Mouse (Mus musculus): ENCODE measurements at regions not wholly inside any gene's neighbourhood (a gene's known extent, or its start where the extent isn't known, plus 50 kb on each side); places are given as distances from the start of the nearest gene placed in this dataset.
"Not testable (repeated sequence)": the region's sequence is repeated elsewhere in the genome, so short reads cannot be mapped to it uniquely, and the experiment has no call there.

DNA sequence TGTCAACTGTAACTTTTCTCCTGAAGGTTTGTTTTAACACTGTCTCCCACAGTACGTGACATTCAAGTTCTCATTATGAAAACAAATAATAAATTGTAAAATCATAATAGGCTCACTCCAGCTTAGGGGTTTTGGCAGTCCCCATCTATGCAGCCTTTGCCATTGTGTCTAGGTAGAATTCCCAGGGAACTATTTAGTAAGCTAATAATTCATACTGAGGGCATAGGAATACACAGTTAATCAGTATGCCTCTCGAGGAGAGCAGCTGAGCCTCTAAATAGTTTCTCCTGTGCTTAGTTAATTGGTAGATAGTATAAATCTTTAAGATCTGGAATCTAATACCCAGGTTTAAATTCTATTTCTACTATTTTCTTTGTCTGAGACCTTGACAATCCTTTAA lies 191.7 kb downstream of the Tprg start:
- DNase-seq (ENCODE audit: low spot score) = no peak

DNA sequence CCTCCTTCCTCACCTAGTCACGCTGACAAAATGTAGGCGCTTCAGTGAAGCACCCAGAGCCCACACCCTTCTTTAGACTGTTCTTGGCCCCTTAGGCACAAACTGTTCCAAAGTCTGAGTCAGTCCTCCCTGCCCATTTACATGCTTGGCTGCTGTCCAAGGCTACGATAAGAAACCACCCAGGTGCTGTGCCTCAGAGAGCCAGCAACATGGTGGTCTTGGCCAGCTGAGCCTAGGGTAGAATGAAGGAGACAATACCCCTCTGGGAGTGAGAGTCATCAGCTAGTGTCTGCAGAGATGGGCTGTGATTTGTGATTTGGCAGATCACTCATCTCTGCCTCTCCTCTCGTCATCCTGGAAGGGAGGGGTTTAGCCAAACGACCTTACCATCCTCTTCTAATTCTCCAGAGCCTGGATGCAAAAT lies 197.2 kb downstream of the Tprg start:
- no peak for DNase-seq (ENCODE audit: low spot score)

DNA sequence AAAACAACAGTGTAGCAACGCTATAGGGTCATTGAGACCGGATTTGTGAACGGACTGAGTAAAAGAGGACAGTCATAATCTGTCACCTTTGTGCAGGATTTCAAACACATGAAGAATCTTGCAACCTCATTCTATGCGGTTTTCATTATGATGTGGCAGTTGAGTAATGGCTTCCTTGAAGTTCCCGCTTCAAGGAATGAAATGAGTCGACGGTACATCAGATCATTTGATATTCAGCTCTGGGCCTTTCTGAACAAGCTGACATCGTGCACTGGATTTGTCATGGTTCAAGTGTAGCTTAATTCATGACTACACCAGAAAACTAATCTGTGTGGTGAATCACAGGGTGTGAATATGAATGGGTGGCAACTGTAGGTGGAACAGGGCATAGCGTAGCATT lies 198.4 kb downstream of the Tprg start:
- no peak for DNase-seq (ENCODE audit: low spot score)

DNA sequence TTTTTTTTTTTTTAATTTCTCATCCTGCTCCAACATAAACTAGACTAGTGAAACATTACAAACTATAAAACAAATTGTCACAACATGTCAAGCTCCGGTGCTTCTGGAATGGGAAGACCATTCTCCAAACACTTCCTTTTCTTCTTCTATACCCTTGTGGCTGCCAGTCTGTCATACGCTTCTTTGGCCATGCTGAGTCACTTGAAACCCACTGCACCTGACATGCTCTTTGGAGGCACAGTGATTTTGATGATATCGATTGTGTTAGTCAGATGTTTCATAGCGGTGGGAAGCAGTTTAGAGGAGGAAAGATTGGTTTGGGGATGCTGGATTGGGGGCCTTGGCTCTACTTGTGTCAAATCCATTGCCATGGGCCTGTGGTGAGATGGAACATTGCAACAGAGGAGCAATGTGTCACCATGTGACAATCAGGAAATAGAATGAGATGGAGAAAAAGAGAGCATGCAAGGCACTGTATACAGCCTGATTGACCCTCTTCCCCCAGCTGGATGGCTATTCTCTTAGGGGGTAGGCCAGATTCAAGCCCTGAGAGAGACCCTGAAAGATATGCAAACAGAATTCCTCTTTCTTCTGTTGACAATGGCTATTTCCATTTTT lies 197.0 kb upstream of the Trp63 start:
- no peak for DNase-seq (ENCODE audit: low spot score)

DNA sequence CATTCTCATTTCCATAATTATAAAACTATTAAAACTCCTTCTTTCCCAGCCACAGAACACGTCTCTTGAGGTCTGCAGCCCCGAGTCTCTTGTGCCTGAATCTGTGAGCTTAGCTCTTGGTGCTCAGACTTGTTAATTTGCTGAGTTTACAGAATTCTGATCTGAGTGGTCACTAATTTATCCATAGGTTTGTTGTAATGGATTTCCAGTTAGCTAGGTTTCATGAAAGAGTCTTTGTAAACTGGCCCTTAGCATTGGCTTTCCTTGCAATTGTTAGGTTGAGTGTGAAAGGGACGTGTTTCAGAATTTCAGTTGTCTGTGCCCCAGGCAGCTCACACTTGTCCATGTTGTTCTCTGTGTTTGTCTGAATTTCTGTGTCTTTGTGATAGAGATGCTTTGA lies 192.7 kb upstream of the Trp63 start:
- DNase-seq (ENCODE audit: low spot score) = no peak

DNA sequence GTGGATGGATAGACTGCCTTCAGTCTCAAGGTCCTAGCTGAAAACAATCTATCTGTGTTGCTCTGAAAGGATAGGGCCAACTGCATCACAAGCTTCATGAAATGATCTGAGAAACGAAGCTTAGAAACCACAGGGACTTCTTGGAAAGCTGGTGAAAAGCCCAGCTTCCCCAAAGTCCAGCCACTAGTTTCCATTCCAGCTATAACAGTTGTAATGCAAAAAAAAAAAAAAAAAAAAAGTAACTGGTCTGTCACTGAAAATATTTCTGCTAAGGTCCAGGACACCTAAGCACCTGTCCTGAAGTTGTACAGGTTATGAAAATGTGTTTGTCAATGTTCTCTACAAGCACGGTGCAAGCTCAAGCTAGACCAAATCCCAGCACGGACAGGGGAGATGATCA lies 189.4 kb upstream of the Trp63 start:
- DNase-seq (ENCODE audit: low spot score) = no peak

DNA sequence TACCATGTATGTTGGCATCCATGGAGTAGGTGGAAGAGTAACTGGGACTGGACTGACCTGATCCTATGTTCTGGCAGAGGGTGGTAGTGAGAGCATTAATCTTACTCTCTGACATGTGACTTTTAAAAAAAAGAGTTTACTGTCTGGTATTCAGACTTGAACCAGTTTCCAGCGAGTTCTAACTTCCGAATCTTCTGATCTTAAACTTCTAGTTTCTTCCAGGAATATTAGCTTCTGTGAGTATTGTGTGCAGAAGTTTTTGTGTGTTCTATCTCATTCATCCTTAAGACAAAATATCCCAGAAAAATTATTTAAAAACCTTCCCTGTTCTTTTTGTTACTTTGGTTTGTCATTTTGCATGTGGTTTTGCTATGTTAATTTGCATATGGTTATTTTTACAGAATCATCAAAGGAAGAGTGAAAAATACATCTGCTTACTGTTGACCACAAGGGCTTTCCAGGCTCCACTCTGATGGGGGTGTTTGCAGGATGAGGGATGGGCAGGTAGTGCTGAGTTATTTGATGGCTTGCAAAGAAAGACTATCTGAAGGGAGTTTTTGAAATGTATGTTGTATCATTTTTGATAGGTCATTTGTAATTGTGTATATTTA lies 187.9 kb upstream of the Trp63 start:
- DNase-seq (ENCODE audit: low spot score) = no peak

DNA sequence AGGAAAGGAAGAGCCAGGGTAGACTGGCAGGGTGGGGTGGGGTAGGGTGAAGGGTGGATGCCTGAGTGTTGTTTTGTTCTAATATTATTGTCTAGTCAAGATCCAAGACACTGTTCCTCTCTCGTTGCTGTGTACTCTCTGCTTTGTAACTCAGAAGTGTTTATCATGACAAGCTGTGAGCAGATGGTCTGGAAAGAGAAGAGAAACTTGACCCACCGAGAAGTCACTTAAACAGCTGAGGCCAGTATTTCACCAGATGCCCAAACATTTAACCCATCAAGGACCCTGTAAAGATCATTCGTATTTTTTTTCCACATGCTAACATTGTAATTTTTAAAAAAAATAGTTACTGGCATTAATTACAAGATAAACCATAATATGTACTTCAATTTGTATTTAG lies 178.7 kb upstream of the Trp63 start:
- DNase-seq (ENCODE audit: low spot score) = no peak

DNA sequence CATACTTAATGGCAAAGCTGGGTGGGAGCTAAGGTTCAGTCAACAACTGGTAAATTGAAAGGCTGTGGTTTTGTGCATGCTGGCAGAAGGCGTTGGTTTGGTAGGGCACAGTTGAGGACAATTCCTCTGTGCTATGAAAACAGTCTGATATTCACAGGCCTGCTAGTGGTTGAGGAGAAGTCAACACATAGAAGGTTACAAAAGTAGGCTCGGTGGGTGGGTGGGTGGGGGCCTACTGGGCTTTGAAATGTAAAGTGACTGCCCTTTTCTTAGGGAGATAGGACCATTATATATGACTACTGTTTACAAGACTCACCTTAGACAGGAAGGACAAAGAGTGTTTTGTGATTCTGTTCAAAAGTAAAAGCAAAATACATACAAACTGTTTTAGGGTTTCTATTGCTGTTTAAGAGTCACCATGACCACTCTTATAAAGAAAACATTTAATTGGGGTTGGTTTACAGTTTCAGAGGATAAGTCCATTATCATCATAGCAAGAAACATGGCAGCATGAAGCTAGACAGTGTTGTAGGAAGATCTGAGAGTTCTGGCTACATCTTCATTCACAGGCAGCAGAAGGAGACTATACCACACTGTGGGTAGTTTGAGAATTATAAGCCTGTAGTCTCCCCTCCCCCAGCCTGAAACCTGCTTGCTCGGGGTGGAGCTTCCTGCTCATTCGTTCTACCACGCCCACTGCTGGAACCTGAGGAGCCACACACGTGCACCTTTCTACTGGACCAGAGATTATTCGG lies 166.3 kb upstream of the Trp63 start:
- DNase-seq (ENCODE audit: low spot score) = no peak

DNA sequence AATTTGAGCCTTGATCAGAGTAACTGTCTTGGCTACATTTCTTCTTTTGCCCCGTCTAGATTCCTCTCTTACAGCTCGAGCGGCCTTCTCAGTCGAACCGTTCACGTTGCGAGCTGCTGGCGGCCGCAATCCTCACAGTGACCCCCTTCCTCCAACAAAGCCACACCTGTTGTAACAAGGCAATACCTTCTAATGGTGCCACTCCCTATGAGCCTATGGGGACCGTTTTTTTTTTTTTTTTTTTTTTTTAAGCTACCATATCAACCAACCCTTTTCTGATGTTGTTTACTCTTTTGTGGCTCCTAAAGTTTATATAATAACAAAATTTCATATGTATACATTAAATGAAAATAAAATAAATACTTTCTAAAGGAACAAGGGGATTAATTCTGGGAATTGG lies 160.4 kb upstream of the Trp63 start:
- DNase-seq (ENCODE audit: low spot score) = not testable (repeated sequence)

DNA sequence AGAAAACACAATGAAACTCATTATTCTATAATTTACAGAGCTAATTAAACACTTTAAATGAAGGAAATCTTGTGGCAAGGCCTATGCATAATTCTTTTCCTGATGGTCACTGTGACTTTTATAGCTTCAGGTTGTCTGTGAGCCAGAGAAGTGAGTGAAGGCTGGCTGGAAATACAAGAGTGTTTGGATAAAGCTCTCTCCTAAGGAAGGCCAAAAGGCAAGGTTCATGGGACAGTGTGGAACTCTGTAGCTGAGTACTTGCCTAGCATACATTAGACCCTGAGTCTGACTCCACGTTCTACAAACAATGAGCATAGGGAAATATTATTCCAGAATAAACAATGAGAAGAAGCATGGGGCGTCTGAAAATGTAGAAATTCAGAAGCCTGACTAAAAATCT lies 159.9 kb upstream of the Trp63 start:
- no peak for DNase-seq (ENCODE audit: low spot score)

DNA sequence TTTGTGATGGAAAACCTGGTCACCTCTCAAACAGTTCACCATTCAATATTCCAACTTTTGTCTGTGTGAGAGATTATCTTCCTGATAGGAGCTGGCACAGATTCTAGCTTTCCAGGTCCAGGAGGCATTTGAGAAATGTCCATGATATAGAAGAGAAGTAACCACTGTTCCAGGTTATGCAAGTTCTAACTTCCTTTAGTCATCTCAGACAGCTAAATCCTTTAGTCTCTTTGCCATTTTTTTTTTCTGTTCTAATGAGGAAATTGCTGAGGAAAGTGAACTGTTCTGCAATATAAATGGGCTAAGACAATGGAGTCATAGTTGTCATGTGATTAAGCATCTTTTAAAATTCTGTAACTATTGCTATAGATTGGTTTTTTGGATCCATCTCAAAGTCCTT lies 155.7 kb upstream of the Trp63 start:
- DNase-seq (ENCODE audit: low spot score) = no peak

DNA sequence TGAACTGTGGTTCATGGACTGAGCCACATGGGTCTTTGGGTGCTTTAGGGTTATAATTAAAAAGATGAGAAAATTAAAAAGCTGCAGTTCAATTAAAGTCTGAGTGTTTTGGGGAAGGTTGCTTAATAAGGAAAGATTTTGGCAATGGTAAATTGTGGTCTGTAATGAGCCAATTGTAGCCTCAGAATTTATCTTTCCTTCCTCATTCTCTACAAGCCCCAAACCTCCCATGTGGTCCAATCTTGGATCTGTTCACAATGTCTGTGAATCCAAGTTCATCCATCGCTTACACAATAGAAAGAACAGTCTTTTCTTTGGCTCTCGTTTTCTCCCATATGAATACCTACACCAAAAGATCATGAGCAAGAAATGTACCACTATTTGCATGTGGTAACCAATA lies 155.2 kb upstream of the Trp63 start:
- no peak for DNase-seq (ENCODE audit: low spot score)

DNA sequence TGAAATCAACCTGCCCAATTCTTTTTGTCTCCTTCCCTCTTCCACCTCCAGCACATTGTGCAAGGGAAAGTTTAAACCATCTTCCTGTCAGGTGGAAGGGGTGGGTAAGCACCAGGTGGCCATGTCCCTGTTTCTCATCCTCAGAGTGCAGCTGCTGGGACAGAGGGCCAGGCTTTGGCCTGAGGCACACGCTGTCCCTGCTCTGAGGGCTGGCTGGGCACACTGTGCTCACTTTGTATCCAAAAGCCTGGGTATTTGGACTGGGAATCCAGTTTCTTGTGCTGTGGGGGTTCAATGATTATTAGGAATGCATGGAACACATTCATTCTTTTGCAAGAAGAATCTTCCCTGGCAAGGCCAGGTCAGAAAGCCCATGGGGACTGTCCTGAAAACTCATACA lies 153.9 kb upstream of the Trp63 start:
- DNase-seq (ENCODE audit: low spot score) = no peak

DNA sequence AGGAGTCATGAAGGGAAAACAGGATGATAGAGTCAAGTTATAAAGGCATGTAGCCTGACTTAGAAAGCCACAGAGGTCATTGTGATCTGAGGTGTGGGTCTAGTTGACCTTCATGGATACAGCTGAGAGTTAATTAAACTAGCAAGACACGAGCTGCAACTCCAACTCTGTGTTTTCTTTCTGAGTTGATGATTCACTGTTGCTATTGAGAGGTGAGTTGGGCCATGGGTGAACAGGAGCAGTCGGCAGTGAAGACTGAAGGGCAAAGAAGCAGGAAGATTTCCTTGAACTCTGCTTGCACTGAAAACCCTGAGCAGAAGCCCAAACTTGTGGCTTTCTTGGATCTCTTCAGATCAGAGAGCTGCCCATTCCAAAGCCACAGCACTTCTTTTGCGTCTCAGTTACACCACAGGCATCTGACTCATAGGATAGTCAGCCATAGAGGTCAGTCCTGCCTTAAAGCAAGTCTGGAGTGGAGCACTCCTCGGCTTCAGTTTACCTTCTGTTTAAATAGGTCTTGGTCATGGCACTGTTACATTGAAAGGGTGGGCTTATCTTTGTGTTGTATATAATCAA lies 151.7 kb upstream of the Trp63 start:
- no peak for DNase-seq (ENCODE audit: low spot score)

DNA sequence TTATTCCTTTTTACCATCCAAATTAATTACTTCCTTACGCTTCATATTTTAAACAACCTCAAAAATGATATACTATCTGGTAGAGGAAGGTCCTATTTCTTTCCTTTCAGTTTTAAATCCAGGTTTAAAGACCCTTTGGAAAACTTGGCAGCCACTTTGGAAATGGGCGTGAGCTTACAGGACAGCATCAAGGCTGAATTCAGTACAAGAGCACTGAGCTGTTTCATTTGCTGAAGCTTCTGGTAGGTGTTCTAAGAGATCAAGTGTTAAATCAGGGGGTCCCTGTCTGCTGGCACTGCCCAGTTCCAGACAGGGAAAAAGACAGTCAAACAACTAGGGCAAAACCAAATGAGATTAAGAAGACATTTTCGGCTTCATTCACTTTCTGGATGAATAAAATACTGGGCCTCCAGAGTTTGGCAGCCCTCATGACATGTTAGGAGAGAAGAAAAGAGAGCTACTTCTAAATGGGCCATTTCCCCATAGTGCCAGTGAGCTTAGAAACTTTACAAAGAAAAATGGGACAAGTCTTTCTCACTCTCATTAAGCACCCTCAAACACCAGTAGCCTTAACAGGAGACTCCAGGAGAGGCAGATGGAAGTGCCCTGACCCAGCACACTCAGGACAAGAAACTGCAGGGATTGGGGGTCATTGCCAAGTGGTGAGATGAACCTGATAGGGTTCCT lies 150.9 kb upstream of the Trp63 start:
- no peak for DNase-seq (ENCODE audit: low spot score)

DNA sequence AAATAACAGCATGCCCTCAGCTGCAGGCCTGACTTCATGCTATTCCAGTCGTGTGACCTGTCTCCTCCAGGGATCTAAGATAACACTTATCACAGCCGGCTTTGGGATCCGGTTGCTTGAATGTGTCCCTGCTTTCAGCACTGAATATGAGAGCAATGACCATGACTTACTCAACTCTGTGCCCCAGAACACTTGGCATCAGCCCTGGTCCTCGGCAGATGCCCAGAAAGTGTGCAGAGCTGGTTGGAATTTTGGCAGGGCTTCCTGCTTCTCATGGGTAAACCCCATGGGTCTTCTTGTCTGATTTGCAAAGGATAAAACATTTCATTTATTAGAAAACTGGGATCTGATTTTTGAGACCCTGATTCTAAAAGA lies 150.4 kb upstream of the Trp63 start:
- peak; percentile 61 for DNase-seq (ENCODE audit: low spot score)

DNA sequence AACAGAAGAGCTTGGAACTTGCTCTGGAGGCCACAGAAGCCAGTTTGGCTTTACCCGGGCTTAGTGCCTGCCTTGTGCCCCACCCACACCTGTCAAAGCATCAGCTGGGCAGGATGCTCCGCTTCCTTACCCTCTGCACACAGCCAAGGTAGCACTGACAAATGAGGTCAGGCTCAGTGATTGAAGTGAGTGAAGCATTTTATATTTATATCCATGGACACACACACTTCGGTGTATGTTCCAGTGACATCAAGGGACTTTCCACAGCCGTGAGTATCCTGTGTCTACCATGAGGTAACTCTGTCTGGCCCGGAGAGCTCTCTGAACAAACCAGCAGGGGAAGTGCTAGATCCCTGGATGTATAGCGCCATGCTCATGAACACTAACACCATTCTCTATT lies 147.0 kb upstream of the Trp63 start:
- DNase-seq (ENCODE audit: low spot score) = no peak

DNA sequence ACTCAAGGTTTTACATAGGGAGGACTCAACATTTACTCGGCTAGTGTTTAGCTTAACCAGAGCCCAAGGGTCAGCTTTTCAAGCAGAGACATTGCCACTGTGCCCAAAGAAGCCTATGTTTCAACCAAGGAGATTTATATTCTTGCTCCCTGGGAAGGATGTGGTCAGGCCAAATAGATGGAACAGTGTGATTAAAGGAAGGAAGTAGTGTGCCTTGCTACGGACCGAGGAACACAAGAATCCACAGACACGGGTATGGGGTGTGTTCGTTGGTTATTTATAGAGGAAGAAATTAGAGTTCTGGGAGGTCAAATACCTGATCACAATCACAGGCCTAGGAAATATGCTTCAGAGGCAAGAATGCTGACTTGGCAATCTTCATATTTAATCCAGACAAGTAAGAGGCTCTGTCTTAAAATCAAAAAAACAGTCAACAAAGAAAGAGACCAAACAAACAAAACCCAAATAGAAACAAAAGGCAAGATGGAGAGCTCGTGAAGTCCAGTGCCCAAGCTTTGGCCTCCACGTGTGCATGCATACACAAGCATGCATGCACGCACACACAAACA lies 133.9 kb upstream of the Trp63 start:
- no peak for DNase-seq (ENCODE audit: low spot score)

DNA sequence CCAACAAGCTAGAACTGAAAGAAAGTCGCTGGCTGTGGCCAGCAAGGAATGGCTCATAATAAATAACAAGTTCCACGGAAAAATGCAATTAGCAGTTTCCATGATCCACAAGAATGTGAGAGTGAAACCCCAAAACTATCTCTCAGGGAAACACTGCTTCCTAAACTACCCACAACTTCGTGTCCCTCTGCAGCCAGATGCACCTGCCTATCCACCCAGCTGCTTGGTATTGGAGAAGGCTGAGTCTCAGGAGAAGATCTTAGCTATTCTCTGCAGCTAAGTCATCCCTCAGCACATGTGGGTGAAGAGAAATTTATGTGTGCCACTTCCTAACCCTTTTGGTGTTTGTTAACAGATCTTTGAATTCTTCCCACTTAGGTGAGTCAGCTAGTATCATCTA lies 126.4 kb upstream of the Trp63 start:
- DNase-seq (ENCODE audit: low spot score) = no peak

DNA sequence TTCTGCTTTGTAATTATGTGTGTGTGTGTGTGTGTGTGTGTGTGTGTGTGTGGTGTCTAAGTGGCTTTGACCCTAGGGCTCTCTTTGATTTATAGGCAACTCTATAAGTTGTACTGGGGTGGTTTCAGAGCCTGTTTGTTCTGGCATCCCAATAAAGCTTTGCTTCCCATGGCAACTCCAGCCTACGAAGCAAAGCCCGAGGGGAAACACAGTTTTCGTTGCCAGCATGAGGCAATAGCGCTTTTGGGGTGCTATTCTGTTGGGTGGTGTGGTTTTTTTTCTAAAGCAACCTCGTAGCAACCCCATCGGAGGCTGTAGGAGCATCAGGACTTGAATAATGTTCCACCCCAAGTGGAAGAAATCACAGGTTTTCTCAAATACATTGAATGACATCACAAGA lies 103.3 kb upstream of the Trp63 start:
- DNase-seq (ENCODE audit: low spot score) = no peak

DNA sequence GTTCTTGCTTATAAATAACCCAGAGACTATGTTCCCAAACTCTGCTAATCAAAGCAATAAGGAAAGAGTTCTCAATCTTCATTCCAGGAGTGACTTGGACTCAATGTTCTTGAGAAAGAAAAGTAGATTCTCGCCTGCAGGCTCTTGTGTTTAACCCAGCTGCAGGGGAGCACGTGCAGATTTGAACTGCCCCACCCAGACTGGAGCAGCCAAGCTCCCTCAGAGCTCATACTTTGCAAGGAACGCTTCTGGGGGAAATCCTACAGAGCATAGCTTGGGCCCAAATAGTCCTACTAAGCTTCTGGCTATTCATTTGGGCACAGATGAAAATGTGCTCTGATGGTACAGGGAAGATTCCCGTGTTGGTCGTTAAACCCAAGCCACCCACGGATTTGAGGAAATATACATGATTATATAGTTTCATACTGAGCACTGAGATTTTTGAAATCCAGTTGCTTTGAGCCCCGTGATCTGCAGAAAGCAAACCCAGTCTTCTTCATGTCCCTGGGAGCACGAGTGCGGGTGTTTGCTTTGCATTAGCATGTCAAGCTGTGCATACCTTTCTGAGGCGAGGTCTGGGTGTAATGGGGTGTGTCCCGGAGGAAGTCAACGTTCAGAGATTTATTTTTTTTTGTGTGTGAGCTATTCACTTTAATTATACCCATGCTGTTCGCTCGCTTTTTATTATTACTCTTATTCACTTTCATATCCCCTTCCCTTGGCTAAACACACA lies 99.1 kb upstream of the Trp63 start:
- DNase-seq (ENCODE audit: low spot score) = no peak

Data from ovary, postnatal 36 days (tissue).